Mouse (Mus musculus) spleen, postnatal 4 days (tissue): Measurements from ENCODE around the gene Ncor1.
"Not testable (repeated sequence)": the region's sequence is repeated elsewhere in the genome, so short reads cannot be mapped to it uniquely, and the experiment has no call there.

Source experiments
- DNase-seq, 2 experiments: peaks; one replicate each; pipeline ENCODE4 v3.0.0; 2022; ENCODE audit warnings: low spot score in 2 of 2

Ncor1 gene

DNA sequence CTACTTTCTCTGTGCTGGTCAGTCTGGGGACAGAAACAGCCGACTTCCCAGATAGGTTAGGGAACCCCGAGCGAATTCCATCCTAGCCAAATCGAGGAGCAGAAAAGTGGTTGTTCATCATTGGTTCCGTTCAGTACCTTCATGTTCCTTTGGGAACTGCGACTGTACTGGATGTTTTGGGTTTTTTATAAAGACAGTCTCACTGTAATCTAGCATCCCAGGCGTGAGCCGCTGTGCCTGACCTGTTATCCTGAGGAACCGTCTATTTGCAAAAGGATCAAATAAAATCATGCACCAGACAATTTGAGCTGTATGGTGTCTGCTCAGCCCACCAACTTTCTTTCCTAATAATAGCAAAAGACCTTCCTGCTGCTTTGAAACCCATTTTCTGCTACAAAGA lies 439 bp upstream of the Ncor1 start:
- DNase-seq: no peak

- DNase-seq: no peak
Measured at GRCm38 (mm10) chr11:62457891-62458270, 460 bp downstream of the Ncor1 start.

GRCm38 (mm10) chr11:62457241-62457890 lies 975 bp downstream of the Ncor1 start:
- DNase-seq: peak; percentile 91 to 94

- DNase-seq: peak in 1 of 2 experiments; percentile 81
Measured at GRCm38 (mm10) chr11:62456483-62457172, 1.7 kb downstream of the Ncor1 start.

DNA sequence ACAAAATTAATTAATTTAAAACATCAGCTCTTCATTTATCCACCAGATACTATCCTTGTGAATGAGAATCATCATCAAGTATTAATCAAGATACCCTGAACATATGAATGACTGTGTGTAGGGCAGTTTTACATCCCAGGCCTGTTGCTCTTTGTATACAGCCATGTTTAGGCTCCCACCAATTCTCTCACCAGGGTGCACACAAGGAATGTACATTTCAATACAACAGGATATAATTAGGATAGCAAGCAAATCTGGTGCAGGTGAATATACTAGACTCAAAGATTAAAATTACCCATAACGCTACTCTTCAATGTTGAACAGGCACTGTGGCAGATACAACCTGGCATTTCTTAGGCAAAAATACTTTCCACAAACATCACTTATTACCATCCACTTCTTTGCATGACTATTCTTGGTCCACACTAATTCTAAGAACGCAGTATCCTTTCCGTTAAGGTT lies 2.3 kb downstream of the Ncor1 start:
- DNase-seq: no peak

DNA sequence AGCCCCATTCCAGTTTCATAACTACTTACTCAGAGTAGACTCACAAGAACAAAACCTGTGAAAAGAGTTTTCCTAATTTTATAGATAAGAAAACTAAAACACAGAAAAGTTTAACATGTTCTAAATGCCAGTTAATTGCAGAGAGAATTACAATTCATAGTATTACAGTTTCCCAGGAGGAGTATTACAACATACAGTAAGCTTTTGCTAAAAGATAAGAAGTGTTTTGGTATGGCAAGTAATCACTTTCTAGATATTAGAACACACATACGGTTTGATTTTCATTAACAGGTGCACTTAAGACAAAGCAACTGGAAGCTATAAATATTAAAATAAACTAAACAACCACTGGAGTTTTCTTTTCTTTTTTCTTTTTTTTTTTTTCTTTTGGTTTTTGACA lies 3.1 kb downstream of the Ncor1 start:
- no peak for DNase-seq

DNA sequence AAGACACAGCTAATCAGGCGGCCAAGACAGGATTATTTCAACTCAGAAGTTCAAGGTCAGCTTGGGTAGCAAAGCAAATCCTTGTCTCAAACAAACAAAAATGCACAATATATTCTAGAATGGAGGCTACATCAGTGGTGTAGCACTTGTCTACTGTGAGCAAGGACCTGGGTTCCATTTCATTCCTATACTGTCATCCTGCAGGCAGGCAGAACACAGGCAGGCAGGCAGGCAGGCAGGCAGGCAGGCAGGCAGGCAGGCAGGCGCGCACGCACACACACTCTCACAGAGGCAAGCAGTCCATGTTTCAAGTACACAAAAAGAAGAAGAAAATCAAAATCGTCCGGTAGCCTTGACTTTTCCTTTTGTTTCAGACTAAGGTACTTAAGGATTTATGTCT lies 9.4 kb downstream of the Ncor1 start:
- no peak for DNase-seq

DNA sequence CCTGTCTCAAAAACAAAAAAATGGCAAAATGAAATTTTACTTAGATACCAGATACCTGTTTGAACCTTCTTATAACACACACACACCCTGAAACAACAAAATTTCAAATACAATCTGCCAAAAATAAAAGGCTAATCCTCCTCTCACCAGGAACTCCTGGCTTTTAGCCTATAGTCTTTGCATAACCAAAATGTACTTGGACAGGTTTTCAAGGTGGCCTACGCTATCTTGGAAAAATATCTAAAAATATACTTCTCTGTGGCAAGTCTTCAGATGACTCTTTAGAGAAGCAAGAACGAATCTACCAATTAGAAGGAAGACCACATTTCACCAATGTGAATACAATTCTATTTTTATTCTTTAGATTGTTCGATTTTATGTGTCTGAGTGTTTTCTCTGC lies 12.5 kb downstream of the Ncor1 start:
- DNase-seq: no peak

GRCm38 (mm10) chr11:62440670-62441315 lies 17.5 kb downstream of the Ncor1 start:
- DNase-seq: no peak

- no peak for DNase-seq
Measured at GRCm38 (mm10) chr11:62432211-62432610, 26.1 kb downstream of the Ncor1 start.

DNA sequence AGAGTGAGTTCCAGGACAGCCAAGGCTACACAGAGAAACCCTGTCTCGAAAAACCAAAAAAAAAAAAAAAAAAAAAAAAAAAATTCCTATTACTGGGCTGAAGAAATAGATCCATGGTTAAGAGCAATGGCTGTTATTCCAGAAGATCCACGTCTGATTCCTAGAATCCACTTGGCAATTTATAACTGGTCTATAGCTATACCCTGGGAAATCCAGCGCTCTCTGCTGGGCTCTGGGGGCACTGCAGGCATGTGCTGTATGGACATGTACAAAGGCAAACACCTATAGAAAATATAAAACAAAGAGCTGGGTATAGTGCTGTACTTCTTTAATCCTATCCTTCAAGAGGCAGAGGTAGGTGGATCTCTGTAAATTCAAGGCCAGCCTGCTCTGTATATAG lies 31.2 kb downstream of the Ncor1 start:
- peak; percentile 55 to 77 for DNase-seq

GRCm38 (mm10) chr11:62426266-62426665 lies 32.1 kb downstream of the Ncor1 start:
- no peak for DNase-seq

DNA sequence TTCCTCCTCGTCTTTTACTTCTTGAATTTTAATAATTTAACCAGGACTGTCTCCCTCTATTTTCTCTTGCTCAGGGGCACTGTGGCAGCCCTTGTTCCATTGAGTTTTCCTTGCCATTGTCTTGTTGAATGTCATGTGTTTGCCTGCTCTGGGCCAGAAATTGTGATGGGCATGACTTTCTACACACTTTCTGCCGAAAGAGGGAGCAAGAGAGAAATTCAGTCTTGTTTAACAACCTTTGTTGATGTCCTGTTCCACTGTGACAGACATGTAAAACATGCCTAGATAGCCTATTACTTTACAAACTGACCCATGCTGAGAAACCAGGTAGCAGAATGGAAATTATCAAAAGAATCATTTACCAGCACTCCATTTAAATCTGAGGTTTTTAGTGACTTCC lies 33.8 kb downstream of the Ncor1 start:
- no peak for DNase-seq

- no peak for DNase-seq
Measured at GRCm38 (mm10) chr11:62415026-62415425, 43.3 kb downstream of the Ncor1 start.

GRCm38 (mm10) chr11:62409611-62410010 lies 48.7 kb downstream of the Ncor1 start:
- no peak for DNase-seq

- DNase-seq: no peak
Measured at GRCm38 (mm10) chr11:62408848-62409247, 49.5 kb downstream of the Ncor1 start.

- DNase-seq: peak in 1 of 2 experiments; percentile 20
Measured at GRCm38 (mm10) chr11:62396405-62396804, 61.9 kb downstream of the Ncor1 start.

DNA sequence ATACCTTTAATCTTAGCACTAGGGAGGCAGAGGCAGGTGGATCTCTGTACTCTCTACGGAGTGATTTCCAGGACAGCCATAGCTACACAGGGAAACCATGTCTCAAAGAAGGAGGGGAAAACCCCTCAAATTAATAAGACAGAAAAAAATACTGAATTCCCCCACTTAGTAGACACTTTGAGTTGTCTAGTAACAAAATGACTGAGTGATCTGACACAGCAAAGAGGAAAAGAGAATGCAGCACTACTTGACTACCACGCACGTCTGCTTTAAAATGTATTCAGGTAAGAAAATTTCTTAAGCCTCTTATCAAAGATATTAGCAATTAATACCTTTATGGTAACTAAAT lies 70.0 kb downstream of the Ncor1 start:
- DNase-seq: no peak

DNA sequence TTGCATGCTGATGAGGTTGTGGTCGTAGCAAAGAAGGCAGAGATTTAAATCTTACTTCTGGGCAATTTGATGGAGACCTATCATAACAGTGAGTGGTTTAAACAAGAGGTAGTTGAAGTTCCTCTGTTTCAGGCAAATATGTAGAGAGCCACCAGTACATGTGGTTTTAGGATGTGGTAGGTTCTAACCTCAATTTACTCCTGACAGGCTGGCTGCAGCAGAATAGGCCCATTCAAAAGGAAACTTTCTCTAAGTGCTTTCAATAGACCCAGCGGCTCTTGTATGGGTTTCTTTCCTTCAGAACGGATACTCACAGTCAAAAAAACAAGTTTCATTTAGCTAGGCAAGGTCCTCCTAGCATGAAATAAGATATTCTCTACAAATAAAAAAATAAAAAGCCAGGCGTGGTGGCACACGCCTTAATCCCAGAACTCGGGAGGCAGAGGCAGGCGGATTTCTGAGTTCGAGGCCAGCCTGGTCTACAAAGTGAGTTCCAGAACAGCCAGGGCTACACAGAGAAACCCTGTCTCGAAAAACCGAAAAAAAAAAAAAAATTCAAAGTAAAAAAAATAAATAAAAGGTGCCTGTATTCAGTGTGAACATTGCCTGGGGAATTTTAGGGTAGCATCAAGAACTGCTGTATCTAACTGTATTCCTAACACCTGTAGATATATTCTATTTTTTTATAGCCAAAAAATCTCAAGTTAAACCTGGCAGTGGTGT lies 70.6 kb downstream of the Ncor1 start:
- no peak for DNase-seq

GRCm38 (mm10) chr11:62377202-62377851 lies 81.0 kb downstream of the Ncor1 start:
- not testable (repeated sequence) for DNase-seq

- DNase-seq: no peak
Measured at GRCm38 (mm10) chr11:62371776-62372175, 86.6 kb downstream of the Ncor1 start.

DNA sequence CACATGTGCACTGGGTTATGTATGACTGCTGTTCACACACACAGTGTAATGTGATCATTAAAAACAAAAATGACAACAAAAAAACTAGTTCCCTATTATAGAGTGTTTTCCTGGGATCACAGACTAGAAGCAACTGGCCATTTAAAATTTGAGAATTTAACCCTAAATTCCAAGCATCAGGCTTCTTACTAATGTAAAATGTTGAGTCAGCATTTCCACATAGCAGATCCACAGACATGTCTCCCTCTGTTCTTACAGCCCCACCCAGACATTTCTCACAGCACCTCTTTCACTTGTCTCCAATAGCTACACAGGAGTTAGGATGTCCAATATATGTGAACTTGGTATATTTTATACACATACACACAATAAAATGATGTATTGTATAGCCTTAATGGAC lies 88.4 kb downstream of the Ncor1 start:
- DNase-seq: no peak
